Mouse (Mus musculus) ES-Bruce4 (cell line): Measurements from ENCODE around the gene Akap13. TPM values are rescaled to one million over a fixed set of nuclear protein-coding genes. Genes with fewer than 3 reads are reported as not detected.
A peak's percentile ranks its signal among the peaks of the same experiment; 100 is the strongest.
"Not testable (repeated sequence)": the region's sequence is repeated elsewhere in the genome, so short reads cannot be mapped to it uniquely, and the experiment has no call there.

ENCODE experiments used
- H3K27ac ChIP-seq: 2 replicates; pipeline ENCODE4 v1.5.1; 2012; ENCODE audit warnings: low read length, inconsistent platforms; ENCODE audit not compliant: insufficient read depth
- H3K27me3 ChIP-seq: 2 replicates; pipeline ENCODE4 v1.6.1; 2012; ENCODE audit warnings: mild to moderate bottlenecking, low read length, inconsistent platforms; ENCODE audit not compliant: control insufficient read depth, poor library complexity, insufficient read depth, severe bottlenecking
- H3K36me3 ChIP-seq: 2 replicates; pipeline ENCODE4 v1.6.1; 2012; ENCODE audit warnings: inconsistent platforms, mild to moderate bottlenecking, low read length, moderate library complexity; ENCODE audit not compliant: control insufficient read depth, poor library complexity, insufficient read depth, severe bottlenecking
- H3K4me1 ChIP-seq: one replicate; pipeline ENCODE4 v1.8.1; 2011; ENCODE audit warnings: low read length; ENCODE audit not compliant: control insufficient read depth, insufficient read depth
- H3K4me3 ChIP-seq: 2 replicates; pipeline ENCODE4 v1.5.1; 2011; ENCODE audit warnings: low read depth, mild to moderate bottlenecking, low read length
- H3K9ac ChIP-seq: 2 replicates; pipeline ENCODE4 v1.6.1; 2012; ENCODE audit warnings: low read depth, mild to moderate bottlenecking, inconsistent platforms; ENCODE audit not compliant: poor library complexity, severe bottlenecking
- H3K9me3 ChIP-seq: replicated peaks from 2 replicates; pipeline ENCODE4 v1.6.1; 2012; ENCODE audit warnings: mild to moderate bottlenecking, low read length, inconsistent platforms; ENCODE audit not compliant: control insufficient read depth, poor library complexity, insufficient read depth, severe bottlenecking
- CTCF ChIP-seq: IDR thresholded peaks from one replicate; pipeline ENCODE4 v1.8.1; 2011; ENCODE audit warnings: low read depth, low read length
- EP300 ChIP-seq: IDR thresholded peaks from 2 replicates; pipeline ENCODE4 v1.6.1; 2011; ENCODE audit warnings: low read depth, low read length; ENCODE audit not compliant: insufficient read depth
- POLR2A ChIP-seq: IDR thresholded peaks from one replicate; pipeline ENCODE4 v1.8.1; 2011; ENCODE audit warnings: low read length; ENCODE audit not compliant: insufficient read depth
- polyA plus RNA-seq: library from polyadenylated mRNA; stranded (reverse); fragments of >200 nt; gene quantifications from 2 replicates; pipeline ENCODE4 v1.2.4, GENCODE M21; 2011; ENCODE audit warnings: low read depth; ENCODE audit not compliant: missing spikeins, insufficient read depth, insufficient read length

Gene Akap13
- polyA plus RNA-seq, 1 experiment = 27.4 TPM

DNA sequence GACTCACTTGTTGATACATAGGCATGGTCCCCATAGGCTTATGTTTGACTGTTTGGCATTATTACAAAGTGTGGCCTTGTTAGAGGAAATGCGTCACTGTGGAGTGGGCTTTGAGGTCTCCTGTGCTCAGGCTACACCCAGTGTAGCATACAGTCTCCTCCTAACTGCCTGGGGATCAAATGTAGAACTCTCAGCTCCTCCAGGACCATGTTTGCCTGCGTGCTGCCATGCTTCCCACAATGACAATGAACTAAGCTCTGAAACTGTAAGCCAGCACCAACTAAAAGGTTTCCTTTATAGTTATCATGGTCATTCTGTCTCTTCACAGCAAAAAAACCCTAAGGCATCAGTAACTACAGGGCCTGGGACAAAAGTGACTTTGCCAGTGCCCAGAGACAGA lies 312.8 kb downstream of the Akap13 start:
- no peak for TF ChIP-seq POLR2A
- TF ChIP-seq CTCF = no peak
- TF ChIP-seq EP300 = no peak
- peaks cover 2% of the 10 kb centered on the region for H3K4me1 ChIP-seq
- H3K27me3 ChIP-seq = no peaks in the 10 kb centered on the region
- H3K9me3 ChIP-seq = no peaks in the 10 kb centered on the region
- H3K9ac ChIP-seq = no peak overlapping the region
- H3K27ac ChIP-seq = no peak overlapping the region
- no peak overlapping the region for H3K4me3 ChIP-seq
- H3K36me3 ChIP-seq = peaks cover 37% of the 10 kb centered on the region

DNA sequence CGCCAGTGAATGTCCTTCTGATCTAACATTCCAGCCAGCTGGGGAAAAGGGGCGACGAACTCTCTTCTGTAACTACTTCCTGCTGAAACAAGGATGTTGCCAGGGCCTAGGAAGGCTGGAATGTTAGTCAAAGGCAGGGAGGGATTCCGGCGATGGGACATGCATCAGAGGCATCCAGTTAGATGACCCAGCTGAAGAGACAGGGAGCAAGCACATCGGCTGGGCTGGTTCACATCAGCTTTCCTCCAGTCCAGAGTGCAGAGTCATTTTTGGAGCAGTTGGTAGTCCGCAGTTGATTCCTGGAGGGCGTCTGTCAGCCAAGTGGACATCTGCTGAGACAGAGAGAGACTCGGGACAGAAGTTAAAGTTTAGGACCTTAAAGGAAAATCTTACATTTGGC lies 314.6 kb downstream of the Akap13 start:
- Histone ChIP-seq H3K36me3 (peaks cover 47% of the 10 kb centered on the region), H3K27me3 (no peaks in the 10 kb centered on the region), H3K4me3 (no peak overlapping the region), H3K4me1 (peaks cover 3% of the 10 kb centered on the region), H3K27ac (0 out of 2 replicates have a peak overlapping the region, but pooled peaks have one; percentile 4), H3K9me3 (0 out of 2 replicates have a peak, but pooled peaks cover under 1% of the 10 kb centered on the region), H3K9ac (no peak overlapping the region)
- no peak for TF ChIP-seq POLR2A
- no peak for TF ChIP-seq EP300
- TF ChIP-seq CTCF = no peak

DNA sequence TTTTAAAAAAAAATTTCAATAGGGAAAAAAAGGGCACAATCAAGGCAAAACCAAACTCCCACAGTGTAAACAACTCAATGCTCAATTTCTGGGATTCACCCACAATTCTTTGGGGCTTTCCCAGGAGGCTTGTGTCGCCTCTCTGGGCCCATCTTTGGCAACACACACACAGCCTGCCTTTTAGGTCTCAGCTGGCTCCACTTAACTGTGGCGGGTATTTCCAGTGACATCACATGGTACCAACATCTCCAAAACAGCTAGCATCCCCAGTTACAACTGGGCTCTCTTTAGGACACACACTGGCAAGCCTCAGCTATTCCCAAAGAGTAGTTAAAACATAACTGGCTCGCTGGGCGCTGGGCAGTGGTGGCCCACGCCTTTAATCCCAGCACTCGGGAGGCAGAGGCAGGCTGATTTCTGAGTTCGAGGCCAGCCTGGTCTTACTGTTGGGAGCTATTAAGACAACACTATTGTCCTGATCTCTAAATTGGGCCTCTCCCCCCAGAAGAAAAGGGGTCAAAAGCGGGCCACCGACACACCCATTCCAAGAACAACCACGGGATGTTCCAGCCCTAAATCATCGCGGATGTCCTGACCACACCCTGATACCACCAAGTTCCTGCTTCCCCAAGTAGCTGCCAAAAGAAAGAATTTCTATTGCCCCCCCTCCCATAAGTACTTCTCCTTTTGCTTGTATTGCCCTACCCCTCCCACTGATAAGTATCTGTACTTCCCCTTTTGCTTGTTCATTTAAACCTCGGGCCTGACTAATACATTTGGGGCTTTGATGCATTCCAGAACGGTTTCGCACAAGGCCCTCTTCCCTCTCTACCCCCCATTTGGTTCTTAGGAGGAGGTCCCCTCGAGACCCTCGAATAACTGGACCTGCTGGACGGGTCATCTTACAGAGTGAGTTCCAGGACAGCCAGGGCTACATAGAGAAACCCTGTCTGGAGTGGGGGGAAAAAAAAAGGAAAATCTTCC lies 319.1 kb downstream of the Akap13 start:
- Histone ChIP-seq H3K36me3 (peaks cover 81% of the 10 kb centered on the region), H3K27ac (peak overlapping the region; percentile 54)

GRCm38 (mm10) chr7:75778053-75778452 lies 322.7 kb downstream of the Akap13 start:
- no peak overlapping the region for H3K9ac ChIP-seq
- H3K4me1 ChIP-seq = peaks cover 7% of the 10 kb centered on the region
- no peak overlapping the region for H3K4me3 ChIP-seq
- H3K36me3 ChIP-seq = peaks cover 63% of the 10 kb centered on the region
- no peaks in the 10 kb centered on the region for H3K27me3 ChIP-seq
- TF ChIP-seq EP300 (0 out of 2 replicates have a peak, but pooled peaks have one; percentile 27), CTCF (no peak), POLR2A (no peak)
- H3K27ac ChIP-seq = peak overlapping the region; percentile 69
- peaks cover 26% of the 10 kb centered on the region for H3K9me3 ChIP-seq

More for the DNA sequence above, 319.1 kb downstream of the Akap13 start:
- not testable (repeated sequence) for H3K27me3 ChIP-seq, H3K4me1 ChIP-seq, H3K9ac ChIP-seq, H3K4me3 ChIP-seq
- peak; percentile 80 for TF ChIP-seq EP300
- peaks cover 22% of the 10 kb centered on the region for H3K9me3 ChIP-seq

- TF ChIP-seq CTCF (no peak), POLR2A (no peak), EP300 (no peak)
- peak overlapping the region; percentile 70 for H3K27ac ChIP-seq
- H3K4me1 ChIP-seq = peaks cover 3% of the 10 kb centered on the region
- H3K9me3 ChIP-seq = peaks cover 23% of the 10 kb centered on the region
- H3K4me3 ChIP-seq = peak overlapping the region; percentile 72
- H3K9ac ChIP-seq = peak overlapping the region; percentile 99
- no peaks in the 10 kb centered on the region for H3K27me3 ChIP-seq
- peaks cover 45% of the 10 kb centered on the region for H3K36me3 ChIP-seq
Observed at GRCm38 (mm10) chr7:75780812-75781211, 325.5 kb downstream of the Akap13 start.

DNA sequence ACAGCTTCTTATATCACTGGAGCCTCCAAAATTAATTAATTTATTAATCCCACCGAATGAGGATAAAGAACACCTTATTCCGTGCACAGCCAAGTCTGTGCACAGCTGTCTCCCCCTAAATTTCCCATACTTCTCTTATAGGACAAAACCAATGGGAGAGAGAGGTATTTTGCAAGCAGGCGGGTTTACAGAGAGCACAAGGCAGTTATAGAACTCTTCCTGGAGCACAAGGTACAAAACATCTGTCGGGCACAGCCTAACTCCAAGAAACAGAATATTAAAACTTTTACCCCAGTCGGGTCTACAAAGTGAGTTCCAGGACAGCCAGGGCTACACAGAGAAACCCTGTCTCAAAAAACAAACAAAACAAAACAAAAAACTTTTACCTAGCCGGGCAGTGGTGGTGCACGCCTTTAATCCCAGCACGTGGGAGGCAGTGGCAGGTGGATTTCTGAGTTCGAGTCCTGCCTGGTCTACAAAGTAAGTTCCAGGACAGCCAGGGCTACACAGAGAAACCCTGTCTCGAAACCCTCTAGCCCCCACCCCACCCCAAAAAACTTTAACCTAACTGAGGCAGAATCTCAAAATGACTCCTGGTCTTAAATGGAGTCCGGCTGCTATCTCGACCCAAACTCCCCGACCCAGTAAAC lies 326.1 kb downstream of the Akap13 start:
- Histone ChIP-seq H3K9me3 (peaks cover 21% of the 10 kb centered on the region), H3K4me3 (peak overlapping the region; percentile 100), H3K9ac (peak overlapping the region; percentile 99), H3K36me3 (peaks cover 42% of the 10 kb centered on the region), H3K4me1 (peaks cover 3% of the 10 kb centered on the region), H3K27ac (peak overlapping the region; percentile 74), H3K27me3 (no peaks in the 10 kb centered on the region)
- TF ChIP-seq POLR2A (no peak), CTCF (no peak), EP300 (no peak)
